Mouse (Mus musculus): ENCODE measurements around the gene Sh3bgr. TPM values are rescaled to one million over a fixed set of nuclear protein-coding genes. Genes with fewer than 3 reads are reported as not detected.

Sh3bgr gene
- polyA plus RNA-seq, 1 experiment, result 8.9 TPM

DNA sequence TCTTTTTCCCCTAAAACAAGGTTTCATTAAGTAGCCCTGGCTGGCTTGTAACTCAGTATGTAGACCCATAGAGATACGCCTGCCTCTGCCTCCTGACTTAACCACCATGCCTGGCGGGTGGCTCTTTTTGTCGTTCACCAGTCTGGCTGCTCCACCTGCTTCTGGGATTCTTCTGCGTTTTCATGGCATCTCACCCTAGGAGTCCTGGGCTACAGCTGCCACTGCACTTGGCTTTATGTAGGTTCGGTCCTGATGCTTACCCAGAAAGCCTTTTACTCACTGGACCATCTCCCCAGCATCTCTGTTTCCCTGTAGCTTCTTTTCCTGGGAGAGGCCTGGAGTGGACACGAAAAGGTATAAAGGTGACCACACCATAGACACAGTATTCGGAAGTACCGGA lies 33.7 kb downstream of the Sh3bgr start:
- no peak for TF ChIP-seq POLR2A (IDR thresholded peaks at IDR 0.05; ENCODE audit: control insufficient read depth, extremely low read depth, insufficient read depth, low read length, poor library complexity)
- TF ChIP-seq CTCF (IDR thresholded peaks at IDR 0.05; ENCODE audit: borderline replicate concordance, control insufficient read depth, extremely low read depth, insufficient read depth, low read length, poor library complexity), result no peak
- Histone ChIP-seq H3K27me3 (ENCODE audit: control insufficient read depth, insufficient read depth, low read length) (no peaks in the 10 kb centered on the region), H3K36me3 (ENCODE audit: control insufficient read depth, insufficient read depth, low read length) (no peaks in the 10 kb centered on the region), H3K4me3 (ENCODE audit: control insufficient read depth, insufficient read depth, low read length) (no peak overlapping the region), H3K27ac (ENCODE audit: control insufficient read depth, insufficient read depth, low read length) (no peak overlapping the region), H3K4me1 (replicated peaks; ENCODE audit: control insufficient read depth, insufficient read depth, low read length) (peaks cover 5% of the 10 kb centered on the region; the same call in 1 of the 2 replicates)
- WGBS, result 95% methylated on average over 8 of the region's 8 CpGs
- DNase-seq, result no peak

DNA sequence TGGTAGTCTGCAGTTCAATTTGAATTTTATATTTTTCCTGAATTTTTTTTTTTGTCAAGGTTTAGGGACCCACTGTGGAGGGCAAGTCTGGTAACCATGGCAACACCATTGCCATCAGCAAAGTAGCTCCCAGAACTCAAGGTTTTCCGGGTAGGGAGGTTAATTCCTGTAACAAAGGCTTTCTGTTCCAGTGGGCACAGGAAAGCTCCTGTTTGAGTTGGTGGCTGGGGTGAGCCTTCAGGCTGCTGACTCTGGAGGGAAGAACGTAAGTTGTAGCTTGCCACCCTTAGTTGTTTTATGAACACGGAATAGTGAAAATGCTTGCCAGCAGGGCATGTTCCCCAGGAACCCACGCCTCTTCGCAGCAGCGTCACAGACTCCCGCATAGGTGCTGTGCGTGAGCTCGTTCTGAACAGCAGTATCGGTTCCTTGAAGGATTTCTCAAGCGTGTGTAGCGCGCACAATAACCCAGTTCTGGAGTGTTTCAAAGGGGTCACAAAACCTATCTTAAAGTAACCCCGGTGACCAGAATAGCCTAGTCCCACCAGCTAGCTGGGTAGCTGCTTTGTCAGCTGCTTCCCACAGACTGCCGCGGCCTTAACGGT lies 35.2 kb downstream of the Sh3bgr start, which contains the start of gene B3galt5:
Gene B3galt5, plus strand, starts transcription at position 436 of the 605 bp plus-strand sequence.
- no peak within 1 kb of the TSS for H3K27ac ChIP-seq (ENCODE audit: control insufficient read depth, insufficient read depth, low read length)
- H3K27me3 ChIP-seq (ENCODE audit: control insufficient read depth, insufficient read depth, low read length), result no peaks in the 10 kb centered on the region
- no peak for DNase-seq
- no peaks in the 10 kb centered on the region for H3K36me3 ChIP-seq (ENCODE audit: control insufficient read depth, insufficient read depth, low read length)
- 66% methylated on average over 17 of the region's 17 CpGs for WGBS
- H3K4me1 ChIP-seq (replicated peaks; ENCODE audit: control insufficient read depth, insufficient read depth, low read length), result peaks cover 5% of the 10 kb centered on the region; the same call in 1 of the 2 replicates
- TF ChIP-seq CTCF (IDR thresholded peaks at IDR 0.05; ENCODE audit: borderline replicate concordance, control insufficient read depth, extremely low read depth, insufficient read depth, low read length, poor library complexity) (no peak), POLR2A (IDR thresholded peaks at IDR 0.05; ENCODE audit: control insufficient read depth, extremely low read depth, insufficient read depth, low read length, poor library complexity) (no peak)
- H3K4me3 ChIP-seq (ENCODE audit: control insufficient read depth, insufficient read depth, low read length), result no peak within 1 kb of the TSS

DNA sequence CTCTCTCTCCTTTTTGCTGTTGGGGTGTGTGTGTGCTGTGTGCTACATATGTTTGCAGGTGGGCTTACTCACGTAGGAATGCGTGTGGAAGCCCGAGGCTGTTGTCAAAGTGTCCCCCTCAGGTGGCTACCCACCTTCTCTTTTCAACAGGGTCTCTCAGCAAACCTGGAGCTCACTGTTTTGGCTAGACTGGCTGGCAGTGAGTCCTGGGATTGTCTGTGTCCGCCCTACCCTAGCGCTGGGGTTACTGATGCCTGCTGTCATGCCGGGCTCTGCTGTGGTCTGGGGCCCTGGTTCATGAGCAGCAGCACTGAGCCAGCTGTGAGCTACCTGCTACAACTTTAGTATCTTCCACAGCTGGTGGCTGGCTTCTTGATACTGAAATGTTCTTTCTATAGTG lies 44.2 kb downstream of the Sh3bgr start:
- DNase-seq, result no peak
- WGBS, result 91% methylated on average over 6 of the region's 6 CpGs
- H3K27me3 ChIP-seq (ENCODE audit: control insufficient read depth, insufficient read depth, low read length), result no peaks in the 10 kb centered on the region
- no peaks in the 10 kb centered on the region for H3K4me1 ChIP-seq (replicated peaks; ENCODE audit: control insufficient read depth, insufficient read depth, low read length)
- TF ChIP-seq CTCF (IDR thresholded peaks at IDR 0.05; ENCODE audit: borderline replicate concordance, control insufficient read depth, extremely low read depth, insufficient read depth, low read length, poor library complexity), result no peak
- no peak for TF ChIP-seq POLR2A (IDR thresholded peaks at IDR 0.05; ENCODE audit: control insufficient read depth, extremely low read depth, insufficient read depth, low read length, poor library complexity)
- no peaks in the 10 kb centered on the region for H3K36me3 ChIP-seq (ENCODE audit: control insufficient read depth, insufficient read depth, low read length)
- H3K27ac ChIP-seq (ENCODE audit: control insufficient read depth, insufficient read depth, low read length), result no peak overlapping the region
- H3K4me3 ChIP-seq (ENCODE audit: control insufficient read depth, insufficient read depth, low read length), result no peak overlapping the region

DNA sequence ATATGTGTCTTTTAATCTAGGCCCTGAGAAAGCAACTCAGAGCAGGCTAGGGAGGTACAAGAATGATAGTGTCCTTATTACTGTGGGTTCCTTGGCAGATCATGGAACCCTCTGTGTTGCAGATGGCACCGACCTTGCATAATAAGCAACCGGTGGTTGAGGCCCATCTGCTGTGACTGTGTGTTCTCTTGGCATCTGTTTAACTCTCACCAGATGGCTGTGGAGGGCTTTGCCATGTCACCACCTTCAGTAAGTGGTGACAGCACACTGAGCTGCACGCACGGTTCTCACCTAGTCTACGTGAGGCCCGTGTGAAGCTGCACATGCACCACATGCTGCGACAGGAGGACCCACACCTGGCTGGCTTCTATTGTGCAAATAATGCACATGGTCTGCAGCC lies 49.4 kb downstream of the Sh3bgr start:
- no peak for DNase-seq
- no peaks in the 10 kb centered on the region for H3K27me3 ChIP-seq (ENCODE audit: control insufficient read depth, insufficient read depth, low read length)
- no peaks in the 10 kb centered on the region for H3K36me3 ChIP-seq (ENCODE audit: control insufficient read depth, insufficient read depth, low read length)
- no peak overlapping the region for H3K4me3 ChIP-seq (ENCODE audit: control insufficient read depth, insufficient read depth, low read length)
- H3K4me1 ChIP-seq (replicated peaks; ENCODE audit: control insufficient read depth, insufficient read depth, low read length), result no peaks in the 10 kb centered on the region
- WGBS, result 93% methylated on average over 7 of the region's 7 CpGs
- H3K27ac ChIP-seq (ENCODE audit: control insufficient read depth, insufficient read depth, low read length), result no peak overlapping the region
- no peak for TF ChIP-seq POLR2A (IDR thresholded peaks at IDR 0.05; ENCODE audit: control insufficient read depth, extremely low read depth, insufficient read depth, low read length, poor library complexity)
- no peak for TF ChIP-seq CTCF (IDR thresholded peaks at IDR 0.05; ENCODE audit: borderline replicate concordance, control insufficient read depth, extremely low read depth, insufficient read depth, low read length, poor library complexity)

DNA sequence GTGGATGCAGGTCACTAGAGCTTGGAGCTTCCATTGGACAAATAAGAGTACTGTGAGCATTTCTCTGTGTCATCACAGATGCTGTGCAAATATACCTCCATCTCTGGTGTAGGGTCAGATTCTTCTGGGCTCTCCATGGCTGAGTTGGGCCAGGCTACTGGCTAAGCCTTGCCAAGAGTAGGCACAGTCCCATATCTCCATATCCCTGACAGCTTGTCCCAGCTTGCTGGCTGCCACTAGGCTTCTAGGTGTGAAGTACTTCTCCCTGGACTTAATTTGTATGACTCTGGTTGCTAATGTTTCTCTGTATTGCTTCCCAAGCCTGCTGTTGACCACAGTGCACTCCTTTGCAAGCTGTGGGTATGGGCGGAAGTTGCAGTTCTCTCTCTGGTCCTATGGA lies 51.9 kb downstream of the Sh3bgr start:
- no peaks in the 10 kb centered on the region for H3K27me3 ChIP-seq (ENCODE audit: control insufficient read depth, insufficient read depth, low read length)
- no peaks in the 10 kb centered on the region for H3K36me3 ChIP-seq (ENCODE audit: control insufficient read depth, insufficient read depth, low read length)
- DNase-seq, result no peak
- 97% methylated on average over 1 of the region's 1 CpGs for WGBS
- H3K4me3 ChIP-seq (ENCODE audit: control insufficient read depth, insufficient read depth, low read length), result no peak overlapping the region
- TF ChIP-seq CTCF (IDR thresholded peaks at IDR 0.05; ENCODE audit: borderline replicate concordance, control insufficient read depth, extremely low read depth, insufficient read depth, low read length, poor library complexity) (no peak), POLR2A (IDR thresholded peaks at IDR 0.05; ENCODE audit: control insufficient read depth, extremely low read depth, insufficient read depth, low read length, poor library complexity) (no peak)
- no peak overlapping the region for H3K27ac ChIP-seq (ENCODE audit: control insufficient read depth, insufficient read depth, low read length)
- no peaks in the 10 kb centered on the region for H3K4me1 ChIP-seq (replicated peaks; ENCODE audit: control insufficient read depth, insufficient read depth, low read length)

DNA sequence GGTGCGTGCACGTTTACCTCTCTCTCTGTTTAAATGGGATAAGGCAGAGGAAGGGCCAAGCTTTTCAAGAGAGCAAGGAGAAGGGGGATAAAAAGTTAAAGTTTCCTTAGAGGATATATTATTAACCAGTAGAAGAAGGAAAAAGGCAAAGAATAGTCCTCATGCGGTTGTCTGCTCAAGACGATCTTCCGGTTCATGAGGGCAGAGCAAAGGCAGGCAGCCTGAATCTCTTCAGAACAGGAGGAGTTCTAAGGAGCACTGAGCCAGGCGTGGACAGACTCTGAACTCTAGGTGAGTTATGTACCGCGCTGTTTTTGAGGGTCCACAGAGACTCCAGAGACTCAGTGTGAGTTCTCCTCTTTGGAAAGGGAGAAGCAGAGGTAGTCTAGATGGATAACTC lies 58.2 kb downstream of the Sh3bgr start:
- no peak for TF ChIP-seq CTCF (IDR thresholded peaks at IDR 0.05; ENCODE audit: borderline replicate concordance, control insufficient read depth, extremely low read depth, insufficient read depth, low read length, poor library complexity)
- TF ChIP-seq POLR2A (IDR thresholded peaks at IDR 0.05; ENCODE audit: control insufficient read depth, extremely low read depth, insufficient read depth, low read length, poor library complexity), result no peak
- Histone ChIP-seq H3K4me1 (replicated peaks; ENCODE audit: control insufficient read depth, insufficient read depth, low read length) (no peaks in the 10 kb centered on the region), H3K27me3 (ENCODE audit: control insufficient read depth, insufficient read depth, low read length) (no peaks in the 10 kb centered on the region), H3K4me3 (ENCODE audit: control insufficient read depth, insufficient read depth, low read length) (no peak overlapping the region), H3K36me3 (ENCODE audit: control insufficient read depth, insufficient read depth, low read length) (no peaks in the 10 kb centered on the region), H3K27ac (ENCODE audit: control insufficient read depth, insufficient read depth, low read length) (no peak overlapping the region)
- 98% methylated on average over 8 of the region's 8 CpGs for WGBS
- no peak for DNase-seq

DNA sequence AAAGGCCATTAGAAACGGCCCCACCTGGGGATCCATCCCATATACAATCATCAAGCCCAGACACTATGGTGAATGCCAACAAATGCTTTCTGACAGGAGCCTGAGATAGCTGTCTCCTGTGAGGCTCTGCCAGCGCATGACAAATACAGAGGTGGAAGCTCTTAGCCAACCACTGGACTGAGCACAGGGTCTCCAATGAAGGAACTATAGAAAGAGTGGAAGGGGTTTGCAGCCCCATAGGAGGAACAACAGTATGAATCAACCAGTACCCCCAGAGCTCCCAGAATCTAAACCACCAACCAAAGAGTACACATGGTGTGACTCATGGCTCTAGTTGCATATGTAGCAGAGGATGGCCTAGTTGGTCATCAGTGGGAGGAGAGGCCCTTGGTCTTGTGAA lies 71.5 kb downstream of the Sh3bgr start:
- Histone ChIP-seq H3K4me1 (replicated peaks; ENCODE audit: control insufficient read depth, insufficient read depth, low read length) (peaks cover 15% of the 10 kb centered on the region), H3K27ac (ENCODE audit: control insufficient read depth, insufficient read depth, low read length) (no peak overlapping the region), H3K36me3 (ENCODE audit: control insufficient read depth, insufficient read depth, low read length) (no peaks in the 10 kb centered on the region), H3K27me3 (ENCODE audit: control insufficient read depth, insufficient read depth, low read length) (no peaks in the 10 kb centered on the region), H3K4me3 (ENCODE audit: control insufficient read depth, insufficient read depth, low read length) (no peak overlapping the region)
- TF ChIP-seq CTCF (IDR thresholded peaks at IDR 0.05; ENCODE audit: borderline replicate concordance, control insufficient read depth, extremely low read depth, insufficient read depth, low read length, poor library complexity) (no peak), POLR2A (IDR thresholded peaks at IDR 0.05; ENCODE audit: control insufficient read depth, extremely low read depth, insufficient read depth, low read length, poor library complexity) (no peak)
- 93% methylated on average over 2 of the region's 2 CpGs for WGBS
- no peak for DNase-seq

All from thymus, adult 2 months (tissue).